Mouse (Mus musculus): ENCODE data around the gene Fbxl20. TPM values are rescaled to one million over a fixed set of nuclear protein-coding genes. Genes with fewer than 3 reads are reported as not detected.
"Not testable (repeated sequence)": the region's sequence is repeated elsewhere in the genome, so short reads cannot be mapped to it uniquely, and the experiment has no call there.

Gene Fbxl20
- 7.3 and 7.8 TPM in 2 replicates for polyA plus RNA-seq (2015; fragmentation: Nextera tagmentation; extraction: Ambion mirVana)

DNA sequence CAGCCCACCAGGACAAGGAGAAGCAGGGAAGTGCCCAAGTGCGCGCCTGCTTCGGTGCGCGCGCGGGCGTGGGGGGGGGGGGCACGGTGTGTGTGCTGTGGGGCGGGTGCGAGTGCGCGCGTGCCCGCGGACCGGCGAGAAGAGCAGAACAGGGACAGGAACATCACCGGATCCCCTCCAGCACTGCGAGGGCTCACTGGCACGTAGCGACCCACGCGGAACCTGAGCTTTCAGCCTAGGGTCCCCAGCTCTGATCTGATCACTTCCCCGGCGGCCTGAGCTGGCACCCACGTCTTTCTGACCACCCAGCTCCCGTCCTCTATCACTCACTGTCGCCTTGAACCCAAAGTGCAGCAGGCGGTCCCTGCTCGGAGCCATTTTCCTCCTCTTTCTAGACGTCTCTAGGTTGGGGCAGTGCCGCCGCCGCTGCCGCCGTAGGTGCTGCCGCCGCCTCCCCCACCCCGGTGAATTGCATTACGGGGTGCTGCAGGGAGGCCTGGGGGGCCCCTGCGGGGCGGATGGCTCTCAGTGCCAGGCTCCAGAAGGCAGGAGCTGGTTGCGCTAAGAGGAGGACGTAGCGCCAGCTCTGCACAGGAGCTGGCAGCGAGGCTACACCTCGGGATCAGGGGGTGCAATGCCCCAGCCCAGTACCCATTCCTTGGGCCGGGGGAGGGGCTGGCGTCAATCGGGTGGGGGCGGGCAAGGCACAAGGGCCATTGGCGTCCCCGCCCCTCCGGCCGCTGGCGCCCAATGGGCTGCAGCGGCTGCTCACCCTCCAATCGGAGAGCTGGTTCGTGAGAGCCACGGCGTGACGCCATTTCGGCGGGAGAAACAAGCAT is at the start of gene Fbxl20:
Gene Fbxl20 (minus strand): TSS at position 618 of the 839 bp plus-strand sequence.
- H3K27me3 ChIP-seq (replicated peaks; ENCODE audit: control insufficient read depth, insufficient read depth, low read length), result no peaks in the 10 kb centered on the region
- TF ChIP-seq CTCF (IDR thresholded peaks at IDR 0.05; ENCODE audit: low read depth), result no peak
- H3K27ac ChIP-seq (ENCODE audit: low read depth, low read length), result peak within 1 kb of the TSS; percentile 94
- H3K9ac ChIP-seq (ENCODE audit: low read depth, low read length), result peak within 1 kb of the TSS; percentile 92
- peak; percentile 81 for ATAC-seq
- peak within 1 kb of the TSS; percentile 99 for H3K4me2 ChIP-seq (replicated peaks; ENCODE audit: low read depth)
- no peaks in the 10 kb centered on the region for H3K9me3 ChIP-seq (ENCODE audit: control insufficient read depth)
- H3K4me1 ChIP-seq (replicated peaks; ENCODE audit: control insufficient read depth, insufficient read depth, low read length), result no peaks in the 10 kb centered on the region
- peaks cover 2% of the 10 kb centered on the region for H3K36me3 ChIP-seq (ENCODE audit: control insufficient read depth, insufficient read depth)
- WGBS, result under 1% methylated on average over 60 of the region's 65 CpGs
- H3K4me3 ChIP-seq (ENCODE audit: low read depth, low read length), result peak within 1 kb of the TSS; percentile 93

DNA sequence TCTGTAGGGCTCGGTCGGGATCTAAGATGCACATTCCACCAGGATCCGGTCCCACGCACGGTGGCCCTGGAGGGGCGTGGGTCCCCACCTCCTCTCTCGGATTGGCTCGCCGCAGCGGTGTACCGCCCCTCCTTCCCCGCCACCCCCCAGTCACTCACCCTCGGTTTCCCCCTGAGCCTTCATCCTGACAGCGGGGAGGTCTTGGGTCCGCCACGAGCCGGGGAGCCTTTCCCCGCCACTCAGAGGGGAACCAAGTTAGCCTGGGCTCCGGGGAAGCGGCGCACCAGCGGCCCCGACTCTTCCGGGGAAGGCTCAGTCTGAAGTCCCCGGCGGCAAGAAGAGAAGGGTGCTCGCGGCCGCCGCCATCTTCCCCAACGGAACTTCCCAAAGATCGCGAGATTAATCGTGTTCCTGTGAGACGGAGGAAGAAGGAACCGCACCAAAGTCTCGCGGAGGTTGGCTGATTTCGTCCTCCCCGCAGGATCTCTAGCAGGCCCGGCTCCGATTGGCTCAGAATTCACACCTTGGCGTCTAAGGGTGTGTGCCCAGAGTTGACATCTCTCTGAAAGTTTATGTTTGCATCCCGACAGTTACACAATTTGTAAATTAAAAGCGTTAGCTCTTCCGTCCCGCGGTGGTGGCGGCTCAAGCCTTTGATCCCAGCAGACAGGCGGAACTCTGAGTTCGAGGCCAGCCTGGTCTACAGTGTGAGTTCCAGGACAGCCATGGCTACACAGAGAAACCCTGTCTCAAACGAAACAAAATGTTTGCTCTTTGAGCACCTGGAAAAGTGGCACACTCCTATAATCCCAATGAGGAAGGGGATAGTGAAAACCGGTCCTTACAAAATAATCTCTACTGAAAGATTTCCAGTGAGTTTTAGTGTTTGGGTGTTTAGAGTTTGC is 43.0 kb upstream of the Fbxl20 start, which contains the start of gene Med1:
Gene Med1 (minus strand): TSS at position 393 of the 905 bp plus-strand sequence.
- Histone ChIP-seq H3K9ac (ENCODE audit: low read depth, low read length) (peak within 1 kb of the TSS; percentile 87), H3K4me1 (replicated peaks; ENCODE audit: control insufficient read depth, insufficient read depth, low read length) (no peaks in the 10 kb centered on the region; the same call in 1 of the 2 replicates), H3K27me3 (replicated peaks; ENCODE audit: control insufficient read depth, insufficient read depth, low read length) (no peaks in the 10 kb centered on the region), H3K4me3 (ENCODE audit: low read depth, low read length) (peak within 1 kb of the TSS; percentile 89), H3K9me3 (ENCODE audit: control insufficient read depth) (no peaks in the 10 kb centered on the region), H3K4me2 (replicated peaks; ENCODE audit: low read depth) (peak within 1 kb of the TSS; percentile 72), H3K36me3 (ENCODE audit: control insufficient read depth, insufficient read depth) (peaks cover 10% of the 10 kb centered on the region), H3K27ac (ENCODE audit: low read depth, low read length) (peak within 1 kb of the TSS; percentile 90)
- peak; percentile 97 for ATAC-seq
- TF ChIP-seq CTCF (IDR thresholded peaks at IDR 0.05; ENCODE audit: low read depth), result no peak; the same call in 1 of the 2 replicates
- WGBS, result under 1% methylated on average over 53 of the region's 53 CpGs

DNA sequence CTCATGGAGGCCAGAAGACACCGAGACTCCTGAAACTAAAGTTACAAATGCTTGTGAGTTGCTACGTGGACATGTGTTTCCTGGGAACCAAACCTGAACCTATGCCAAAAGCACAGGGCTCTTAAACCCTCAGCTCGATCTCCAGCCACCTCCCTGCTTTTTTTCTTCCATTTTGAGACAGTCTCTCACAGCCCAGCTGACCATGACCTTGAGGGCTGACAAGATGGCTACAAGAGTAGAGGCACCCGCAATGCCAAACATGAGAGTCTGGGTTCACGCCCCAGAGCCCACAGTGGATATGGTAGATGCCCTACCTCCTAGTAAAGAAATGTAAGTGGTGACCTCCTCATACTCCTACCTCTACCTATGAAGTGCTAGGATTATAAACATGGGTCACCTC is 40.6 kb upstream of the Fbxl20 start:
- H3K4me2 ChIP-seq (replicated peaks; ENCODE audit: low read depth), result no peak overlapping the region
- no peaks in the 10 kb centered on the region for H3K9me3 ChIP-seq (ENCODE audit: control insufficient read depth)
- no peak for TF ChIP-seq CTCF (IDR thresholded peaks at IDR 0.05; ENCODE audit: low read depth)
- no peak for ATAC-seq
- H3K27ac ChIP-seq (ENCODE audit: low read depth, low read length), result no peak overlapping the region
- no peaks in the 10 kb centered on the region for H3K27me3 ChIP-seq (replicated peaks; ENCODE audit: control insufficient read depth, insufficient read depth, low read length)
- peaks cover 31% of the 10 kb centered on the region for H3K36me3 ChIP-seq (ENCODE audit: control insufficient read depth, insufficient read depth)
- H3K4me3 ChIP-seq (ENCODE audit: low read depth, low read length), result no peak overlapping the region
- no peaks in the 10 kb centered on the region; the same call in 1 of the 2 replicates for H3K4me1 ChIP-seq (replicated peaks; ENCODE audit: control insufficient read depth, insufficient read depth, low read length)
- no peak overlapping the region for H3K9ac ChIP-seq (ENCODE audit: low read depth, low read length)
- 79% methylated on average over 5 of the region's 5 CpGs for WGBS

DNA sequence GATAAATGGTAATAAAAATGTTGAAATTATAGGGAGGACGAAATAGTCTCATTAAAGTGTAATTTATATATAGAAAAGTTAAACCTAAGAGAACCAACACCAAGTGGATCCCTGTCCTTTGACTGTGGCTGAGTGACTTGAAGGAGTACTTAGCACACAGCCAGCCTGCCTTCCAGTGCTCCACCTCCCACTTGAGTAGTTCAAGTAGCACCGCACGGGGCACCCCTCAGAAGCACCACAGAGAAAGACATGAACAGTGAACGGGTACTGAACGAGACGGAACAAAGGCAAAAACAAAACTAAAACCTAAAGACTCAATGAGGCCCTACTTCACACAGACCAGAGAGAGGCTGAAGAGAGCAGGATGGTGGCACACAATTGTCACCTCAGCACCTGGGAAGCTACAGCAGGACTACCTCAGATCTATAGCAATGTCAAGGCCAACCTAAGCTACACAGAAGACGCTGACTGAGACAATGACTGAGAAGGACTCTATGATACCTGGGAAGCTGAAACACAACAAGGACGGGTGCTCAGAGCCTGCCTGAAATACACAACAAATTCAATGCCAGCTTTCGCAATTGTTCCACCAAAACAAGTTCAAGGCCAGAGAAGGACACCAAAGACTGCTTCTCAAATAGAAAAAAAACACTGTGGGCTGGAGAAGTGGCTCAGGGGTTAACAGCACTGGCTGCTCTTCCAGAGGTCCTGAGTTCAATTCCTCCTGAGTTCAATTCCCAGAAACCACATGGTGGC is 37.6 kb upstream of the Fbxl20 start:
- Histone ChIP-seq H3K9me3 (ENCODE audit: control insufficient read depth) (no peaks in the 10 kb centered on the region), H3K27ac (ENCODE audit: low read depth, low read length) (no peak overlapping the region), H3K27me3 (replicated peaks; ENCODE audit: control insufficient read depth, insufficient read depth, low read length) (no peaks in the 10 kb centered on the region), H3K4me1 (replicated peaks; ENCODE audit: control insufficient read depth, insufficient read depth, low read length) (no peaks in the 10 kb centered on the region; the same call in 1 of the 2 replicates), H3K36me3 (ENCODE audit: control insufficient read depth, insufficient read depth) (peaks cover 55% of the 10 kb centered on the region), H3K4me2 (replicated peaks; ENCODE audit: low read depth) (0 out of 2 replicates have a peak overlapping the region, but pooled peaks have one; percentile 1), H3K9ac (ENCODE audit: low read depth, low read length) (no peak overlapping the region), H3K4me3 (ENCODE audit: low read depth, low read length) (no peak overlapping the region)
- WGBS, result 62% methylated on average over 9 of the region's 9 CpGs
- no peak for TF ChIP-seq CTCF (IDR thresholded peaks at IDR 0.05; ENCODE audit: low read depth)
- ATAC-seq, result no peak; the same call in 1 of the 2 replicates

DNA sequence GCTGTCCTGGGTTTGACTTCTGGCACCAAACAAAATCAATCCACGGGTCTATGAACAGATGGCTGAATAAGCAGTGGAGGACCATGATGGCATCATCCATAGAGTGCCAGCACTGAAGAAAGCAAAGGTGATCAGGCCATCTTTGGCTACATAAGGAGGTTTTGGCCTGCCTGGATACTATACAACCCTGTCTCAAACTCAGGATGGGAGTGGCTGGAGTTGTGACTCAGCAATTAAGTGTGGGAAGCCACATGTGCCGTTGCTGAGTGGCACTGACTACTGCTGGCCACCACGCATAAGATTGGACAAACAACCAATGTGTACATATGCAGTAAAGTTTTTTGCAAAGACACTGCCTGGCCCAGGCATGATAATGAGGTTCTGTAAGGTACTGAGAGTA is 31.9 kb upstream of the Fbxl20 start:
- not testable (repeated sequence) for H3K9me3 ChIP-seq (ENCODE audit: control insufficient read depth)
- WGBS, result 90% methylated on average over 3 of the region's 3 CpGs

More for the DNA sequence above, 31.9 kb upstream of the Fbxl20 start:
- not testable (repeated sequence) for H3K9ac ChIP-seq (ENCODE audit: low read depth, low read length); H3K4me2 ChIP-seq (replicated peaks; ENCODE audit: low read depth); H3K4me3 ChIP-seq (ENCODE audit: low read depth, low read length); H3K4me1 ChIP-seq (replicated peaks; ENCODE audit: control insufficient read depth, insufficient read depth, low read length); H3K27me3 ChIP-seq (replicated peaks; ENCODE audit: control insufficient read depth, insufficient read depth, low read length); ATAC-seq; H3K27ac ChIP-seq (ENCODE audit: low read depth, low read length)
- peaks cover 69% of the 10 kb centered on the region for H3K36me3 ChIP-seq (ENCODE audit: control insufficient read depth, insufficient read depth)

All from intestine, postnatal 0 days (tissue).